Mouse (Mus musculus) liver, embryonic 16.5 days (tissue): ENCODE measurements around the gene St8sia1. TPM values are rescaled to one million over a fixed set of nuclear protein-coding genes. Genes with fewer than 3 reads are reported as not detected.
"Not testable (repeated sequence)": the region's sequence is repeated elsewhere in the genome, so short reads cannot be mapped to it uniquely, and the experiment has no call there.

ENCODE experiments used
- ATAC-seq: fragments of 200-750 bp; cut with Nextera tagmentation; 2 replicates; pipeline ENCODE4 v1.8.0; 2017; ENCODE audit warnings: low read depth, mild to moderate bottlenecking, moderate number of reproducible peaks, moderate library complexity
- H3K27ac ChIP-seq: fragments of 300-500 bp; sonication (generic); 2 replicates; pipeline ENCODE4 v1.5.1; 2014; ENCODE audit warnings: mild to moderate bottlenecking, low read length
- H3K27me3 ChIP-seq: fragments of 300-500 bp; sonication (generic); 2 replicates; pipeline ENCODE4 v1.6.1; 2014; ENCODE audit warnings: low read depth, low read length, mixed read lengths; ENCODE audit not compliant: control insufficient read depth, insufficient read depth
- H3K36me3 ChIP-seq: fragments of 300-500 bp; sonication (generic); 2 replicates; pipeline ENCODE4 v1.6.1; 2014; ENCODE audit warnings: mild to moderate bottlenecking; ENCODE audit not compliant: control insufficient read depth, insufficient read depth
- H3K4me1 ChIP-seq: fragments of 300-500 bp; sonication (generic); 2 replicates; pipeline ENCODE4 v1.6.1; 2014; ENCODE audit warnings: low read depth, low read length, mixed read lengths; ENCODE audit not compliant: control insufficient read depth
- H3K4me2 ChIP-seq: fragments of 300-500 bp; sonication (generic); 2 replicates; pipeline ENCODE4 v1.6.1; 2014; ENCODE audit warnings: low read depth, low read length, mixed read lengths
- H3K4me3 ChIP-seq: fragments of 300-500 bp; sonication (generic); 2 replicates; pipeline ENCODE4 v1.5.1; 2014; ENCODE audit warnings: low read depth, mild to moderate bottlenecking, low read length
- H3K9ac ChIP-seq: fragments of 300-500 bp; sonication (generic); 2 replicates; pipeline ENCODE4 v1.6.1; 2014; ENCODE audit warnings: low read depth, low read length
- H3K9me3 ChIP-seq: fragments of 300-500 bp; sonication (generic); replicated peaks from 2 replicates; pipeline ENCODE4 v1.6.1; 2016; ENCODE audit warnings: low read length; ENCODE audit not compliant: control insufficient read depth
- WGBS: fragments of 180-500 bp; shearing (Covaris S2); extraction: QIAGEN DNeasy Blood & Tissue Kit; methylation state at CpG from one replicate; pipeline ENCODE4 v1.1.7; 2014; ENCODE audit not compliant: insufficient replicate concordance; 5-methylcytosine and 5-hydroxymethylcytosine counted together
- polyA plus RNA-seq: library from polyadenylated mRNA; unstranded; fragments of >200 nt; fragmentation: Nextera tagmentation; extraction: Ambion mirVana; gene quantifications from 2 replicates; pipeline ENCODE4 v1.2.1, GENCODE M21; 2015

The St8sia1 gene
- polyA plus RNA-seq = 0.05 and 0.21 TPM in 2 replicates

GRCm38 (mm10) chr6:142964076-142964530, at the start of gene St8sia1:
TSS of gene St8sia1 (minus strand) at chr6:142964452.
- H3K9me3 ChIP-seq = no peaks in the 10 kb centered on the region
- peaks cover 31% of the 10 kb centered on the region for H3K27me3 ChIP-seq
- no peak within 1 kb of the TSS for H3K9ac ChIP-seq
- WGBS = under 1% methylated on average over 45 of the region's 45 CpGs
- H3K36me3 ChIP-seq = no peaks in the 10 kb centered on the region
- H3K4me3 ChIP-seq = peak within 1 kb of the TSS; percentile 48
- ATAC-seq = no peak
- H3K4me1 ChIP-seq = no peaks in the 10 kb centered on the region; the same call in 1 of the 2 replicates
- no peak within 1 kb of the TSS for H3K27ac ChIP-seq
- peak within 1 kb of the TSS; percentile 62 for H3K4me2 ChIP-seq

- ATAC-seq = peak; percentile 59; the same call in 1 of the 2 replicates
- H3K36me3 ChIP-seq = peaks cover 15% of the 10 kb centered on the region
- H3K27me3 ChIP-seq = no peaks in the 10 kb centered on the region
- no peak overlapping the region for H3K9ac ChIP-seq
- no peaks in the 10 kb centered on the region; the same call in 1 of the 2 replicates for H3K4me1 ChIP-seq
- H3K27ac ChIP-seq = no peak overlapping the region
- WGBS = 76% methylated on average over 15 of the region's 15 CpGs
- H3K4me3 ChIP-seq = no peak overlapping the region
- no peak overlapping the region for H3K4me2 ChIP-seq
- no peaks in the 10 kb centered on the region; the same call in 1 of the 2 replicates for H3K9me3 ChIP-seq
These were observed 48.4 kb upstream of the St8sia1 start for GRCm38 (mm10) chr6:143012513-143013215.

GRCm38 (mm10) chr6:143008865-143009264, 44.6 kb upstream of the St8sia1 start:
- no peaks in the 10 kb centered on the region for H3K27me3 ChIP-seq
- 73% methylated on average over 5 of the region's 5 CpGs for WGBS
- no peaks in the 10 kb centered on the region; the same call in none of the 2 replicates for H3K9me3 ChIP-seq
- no peak overlapping the region for H3K27ac ChIP-seq
- H3K9ac ChIP-seq = no peak overlapping the region
- peaks cover 10% of the 10 kb centered on the region; the same call in 1 of the 2 replicates for H3K36me3 ChIP-seq
- H3K4me3 ChIP-seq = no peak overlapping the region
- ATAC-seq = no peak
- no peaks in the 10 kb centered on the region; the same call in 1 of the 2 replicates for H3K4me1 ChIP-seq
- no peak overlapping the region for H3K4me2 ChIP-seq

- not testable (repeated sequence) for H3K4me1 ChIP-seq
These were observed 41.0 kb upstream of the St8sia1 start for GRCm38 (mm10) chr6:143005209-143005608.

GRCm38 (mm10) chr6:143004801-143005200, 40.5 kb upstream of the St8sia1 start:
- Histone ChIP-seq H3K9me3 (no peaks in the 10 kb centered on the region; the same call in none of the 2 replicates), H3K9ac (no peak overlapping the region), H3K4me1 (no peaks in the 10 kb centered on the region), H3K27ac (no peak overlapping the region), H3K4me2 (no peak overlapping the region), H3K27me3 (no peaks in the 10 kb centered on the region), H3K36me3 (no peaks in the 10 kb centered on the region), H3K4me3 (no peak overlapping the region)
- ATAC-seq = no peak
- 61% methylated on average over 9 of the region's 9 CpGs for WGBS

More at GRCm38 (mm10) chr6:143005209-143005608, 41.0 kb upstream of the St8sia1 start:
- not testable (repeated sequence) for H3K9ac ChIP-seq, H3K4me2 ChIP-seq, H3K4me3 ChIP-seq, H3K36me3 ChIP-seq, H3K27me3 ChIP-seq, ATAC-seq, H3K9me3 ChIP-seq, H3K27ac ChIP-seq
- WGBS = 78% methylated on average over 9 of the region's 9 CpGs

- Histone ChIP-seq H3K27ac (no peak overlapping the region), H3K4me3 (no peak overlapping the region), H3K36me3 (no peaks in the 10 kb centered on the region)
These were observed 34.2 kb upstream of the St8sia1 start for GRCm38 (mm10) chr6:142998221-142998999.

GRCm38 (mm10) chr6:142996887-142997286, 32.6 kb upstream of the St8sia1 start:
- H3K4me2 ChIP-seq = no peak overlapping the region
- no peaks in the 10 kb centered on the region for H3K4me1 ChIP-seq
- H3K9ac ChIP-seq = no peak overlapping the region
- H3K4me3 ChIP-seq = no peak overlapping the region
- no peak overlapping the region for H3K27ac ChIP-seq
- no peaks in the 10 kb centered on the region for H3K36me3 ChIP-seq
- WGBS = 72% methylated on average over 3 of the region's 3 CpGs
- no peak for ATAC-seq
- no peaks in the 10 kb centered on the region for H3K9me3 ChIP-seq
- H3K27me3 ChIP-seq = no peaks in the 10 kb centered on the region

More at GRCm38 (mm10) chr6:142998221-142998999, 34.2 kb upstream of the St8sia1 start:
- no peak for ATAC-seq
- Histone ChIP-seq H3K9me3 (no peaks in the 10 kb centered on the region), H3K4me1 (no peaks in the 10 kb centered on the region), H3K27me3 (no peaks in the 10 kb centered on the region), H3K4me2 (no peak overlapping the region), H3K9ac (no peak overlapping the region)
- 48% methylated on average over 12 of the region's 12 CpGs for WGBS

GRCm38 (mm10) chr6:142995567-142995966, 31.3 kb upstream of the St8sia1 start:
- Histone ChIP-seq H3K9ac (no peak overlapping the region), H3K4me2 (no peak overlapping the region), H3K9me3 (no peaks in the 10 kb centered on the region), H3K27ac (no peak overlapping the region), H3K4me3 (no peak overlapping the region), H3K4me1 (no peaks in the 10 kb centered on the region), H3K36me3 (no peaks in the 10 kb centered on the region), H3K27me3 (no peaks in the 10 kb centered on the region)
- 50% methylated on average over 5 of the region's 5 CpGs for WGBS
- ATAC-seq = no peak
